Mouse (Mus musculus) lung, postnatal 25 days (tissue): ENCODE data around the gene Olfr12.

ENCODE experiments used
- DNase-seq: peaks from one replicate; pipeline ENCODE4 v3.0.0; 2022; ENCODE audit warnings: low spot score

Olfr12 gene

DNA sequence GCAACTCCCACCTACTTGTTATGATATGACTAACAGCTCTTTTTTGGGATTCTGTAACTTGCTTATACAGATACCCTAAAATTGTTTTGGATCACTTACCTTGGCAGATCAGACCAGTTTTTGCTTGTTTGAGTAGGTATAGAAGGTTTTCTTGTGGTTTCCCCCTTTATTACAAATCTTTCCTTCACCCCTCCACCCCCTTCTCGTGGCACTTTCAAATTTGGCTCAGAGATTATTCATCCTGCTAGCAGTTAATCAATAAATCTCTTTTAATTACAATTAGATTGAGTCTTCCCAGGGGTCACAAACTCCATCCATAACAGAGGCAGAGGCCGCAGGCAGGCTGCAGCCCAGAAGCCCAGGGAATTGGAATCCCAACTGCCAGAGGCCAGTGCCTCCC is at the start of gene Olfr12:
Gene Olfr12, plus strand, starts transcription at position 301 of the 400 bp plus-strand sequence.
- no peak for DNase-seq

DNA sequence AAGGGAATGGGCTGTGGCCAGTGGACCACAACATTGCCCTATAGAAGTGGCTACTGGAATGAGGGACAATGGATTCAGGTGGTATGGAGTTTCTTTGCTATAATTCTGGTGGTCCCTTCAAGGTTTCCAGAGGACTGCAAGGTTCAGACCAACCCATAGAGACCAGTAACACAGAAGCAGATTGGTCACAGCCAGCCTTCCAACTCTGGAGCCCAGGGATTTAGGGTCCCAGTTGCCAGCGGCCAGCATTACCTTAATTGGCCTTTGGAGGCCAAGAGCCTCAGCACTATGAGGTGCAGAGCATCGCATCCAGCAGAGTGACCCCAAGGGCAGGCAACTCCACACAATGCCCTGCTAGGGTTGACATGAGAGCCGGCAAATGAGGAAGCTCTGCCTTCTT is 46.6 kb upstream of the Olfr12 start, which contains the start of gene Olfr1413:
Gene Olfr1413, plus strand, starts transcription at position 301 of the 400 bp plus-strand sequence.
- no peak for DNase-seq

DNA sequence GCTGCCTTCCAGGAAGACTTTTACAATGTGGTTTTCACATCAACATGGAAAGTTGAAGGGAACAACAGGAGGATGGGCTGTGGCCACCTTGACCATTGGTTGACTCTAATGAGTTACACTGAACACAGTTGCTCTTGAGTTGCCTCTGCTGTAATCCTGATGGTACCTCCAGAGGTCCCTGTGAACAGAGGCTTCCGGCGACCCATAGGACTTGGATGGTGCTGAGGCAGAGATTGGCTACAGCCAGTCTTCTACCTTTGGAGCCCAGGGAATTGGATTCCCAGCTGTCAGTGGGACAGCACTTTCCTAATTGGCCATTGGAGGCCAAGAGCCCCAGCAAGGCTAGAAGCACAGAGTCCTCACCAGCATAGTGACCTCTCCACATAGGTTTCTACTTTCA is 32.1 kb upstream of the Olfr12 start, which contains the start of gene Olfr1412:
Gene Olfr1412, plus strand, starts transcription at position 301 of the 400 bp plus-strand sequence.
- no peak for DNase-seq

DNA sequence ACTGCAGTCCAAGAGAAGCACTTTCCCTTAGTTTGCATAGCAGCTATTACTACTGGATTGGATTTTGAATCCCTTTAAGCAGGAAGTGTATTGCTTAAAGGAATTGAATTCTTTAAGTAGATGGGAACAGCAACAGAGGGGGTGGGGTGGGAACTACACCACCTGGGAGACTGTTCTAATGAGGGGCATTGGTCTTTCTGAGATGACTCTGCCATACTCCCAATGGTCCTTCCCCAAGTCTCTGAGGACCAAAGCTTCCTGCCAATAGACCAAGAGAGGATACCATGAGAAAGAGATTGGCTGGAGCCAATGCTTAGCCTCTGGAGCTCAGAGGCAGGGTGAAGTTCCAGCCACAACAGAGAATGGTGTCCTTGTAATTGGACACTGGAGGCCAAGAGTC is 23.5 kb upstream of the Olfr12 start, which contains the start of gene Olfr1411:
Gene Olfr1411, plus strand, starts transcription at position 301 of the 400 bp plus-strand sequence.
- no peak for DNase-seq

DNA sequence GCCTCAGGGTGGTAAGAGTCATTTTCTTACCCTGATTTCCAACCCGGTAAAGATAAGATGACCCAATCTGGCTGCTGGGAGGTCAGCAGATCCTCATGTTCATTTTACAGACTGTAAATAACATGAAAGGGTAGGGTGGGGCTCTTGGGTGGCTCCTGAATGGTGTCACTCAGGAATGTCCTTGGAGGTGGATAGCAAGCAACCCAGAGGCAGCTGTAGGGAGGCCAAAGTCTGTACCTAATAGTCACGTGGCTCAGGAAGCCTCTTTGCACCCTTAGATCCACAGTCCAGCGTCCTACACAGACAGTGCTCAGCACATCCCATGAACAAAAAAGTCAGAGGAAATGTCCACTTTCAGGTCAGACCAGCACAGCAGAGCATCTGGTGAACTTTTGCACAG is 21.6 kb upstream of the Olfr12 start:
- DNase-seq, result no peak

DNA sequence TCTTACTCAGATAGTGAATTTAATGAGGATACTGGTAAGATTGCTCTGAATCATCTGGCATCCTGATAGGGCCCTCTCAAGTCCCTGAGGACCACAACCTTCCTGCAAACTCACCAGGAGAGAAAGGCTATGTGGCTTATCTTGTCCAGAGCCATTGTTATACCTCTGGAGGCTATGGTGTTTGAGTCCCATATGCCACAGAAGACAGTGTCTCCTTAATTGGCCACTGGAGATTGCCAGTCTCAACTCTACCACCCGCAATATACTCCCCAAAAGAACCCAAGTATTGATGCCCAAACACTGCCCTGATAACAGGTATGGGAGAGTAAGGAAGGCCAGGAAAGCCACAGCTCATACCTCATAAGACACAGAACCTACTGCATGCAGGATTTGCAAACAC is 12.1 kb upstream of the Olfr12 start, which contains the start of gene Olfr1410:
Gene Olfr1410, plus strand, starts transcription at position 301 of the 400 bp plus-strand sequence.
- DNase-seq, result no peak

DNA sequence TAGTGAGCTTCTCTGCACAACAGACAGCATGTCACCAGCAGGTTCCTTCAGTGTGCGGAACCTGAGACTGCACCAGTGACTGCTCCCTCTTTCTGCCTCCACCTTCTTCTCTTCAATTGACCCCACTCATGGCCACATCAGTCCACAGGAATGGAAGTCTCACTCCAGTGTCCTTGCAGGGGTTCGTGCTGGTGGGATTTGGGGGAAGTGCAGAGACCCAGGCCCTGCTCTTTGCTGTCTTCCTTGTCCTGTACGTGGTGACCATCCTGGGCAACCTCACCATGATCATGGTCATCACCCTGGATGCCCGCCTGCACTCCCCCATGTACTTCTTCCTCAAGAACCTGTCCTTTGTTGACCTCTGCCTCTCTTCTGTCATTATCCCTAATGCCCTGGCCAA is 9.9 kb upstream of the Olfr12 start:
- no peak for DNase-seq

DNA sequence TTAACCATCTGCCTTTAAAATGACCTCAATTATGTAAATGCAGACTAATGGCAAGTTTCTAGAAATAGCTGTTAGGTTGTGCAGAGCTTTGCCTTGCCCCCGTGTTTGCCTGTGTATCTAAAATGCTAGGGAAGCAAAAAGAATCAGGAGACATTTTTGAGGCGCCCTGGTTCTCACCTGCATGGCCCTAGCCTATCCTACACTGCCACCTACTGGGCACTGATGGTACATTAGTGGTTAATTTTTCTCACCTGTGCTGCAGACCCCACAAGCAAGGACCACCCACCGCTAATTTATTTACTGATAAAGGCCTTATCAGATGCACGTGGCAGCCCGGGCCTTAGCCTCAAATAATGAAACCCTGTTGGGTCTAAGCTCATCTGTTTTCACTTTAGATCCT is 6.6 kb upstream of the Olfr12 start:
- peak; percentile 18 for DNase-seq

DNA sequence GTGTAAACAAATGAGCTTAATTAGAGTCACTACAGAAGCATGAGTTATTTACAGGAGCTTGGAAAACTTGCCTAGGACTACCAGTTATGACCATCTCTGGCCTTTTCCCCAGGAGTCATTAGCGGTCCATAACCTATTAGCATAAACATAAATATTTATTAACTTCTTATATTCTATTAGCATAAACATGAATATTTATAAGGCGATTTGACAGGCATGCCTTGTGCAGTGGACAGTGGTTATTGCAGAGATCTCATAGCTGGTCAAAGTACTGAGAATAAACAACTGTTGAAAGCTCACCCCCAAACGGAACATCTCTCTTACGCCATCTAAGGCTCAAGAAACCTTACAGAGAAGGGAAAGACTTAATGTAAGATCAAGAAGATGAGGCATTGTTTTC is 4.4 kb upstream of the Olfr12 start:
- no peak for DNase-seq

DNA sequence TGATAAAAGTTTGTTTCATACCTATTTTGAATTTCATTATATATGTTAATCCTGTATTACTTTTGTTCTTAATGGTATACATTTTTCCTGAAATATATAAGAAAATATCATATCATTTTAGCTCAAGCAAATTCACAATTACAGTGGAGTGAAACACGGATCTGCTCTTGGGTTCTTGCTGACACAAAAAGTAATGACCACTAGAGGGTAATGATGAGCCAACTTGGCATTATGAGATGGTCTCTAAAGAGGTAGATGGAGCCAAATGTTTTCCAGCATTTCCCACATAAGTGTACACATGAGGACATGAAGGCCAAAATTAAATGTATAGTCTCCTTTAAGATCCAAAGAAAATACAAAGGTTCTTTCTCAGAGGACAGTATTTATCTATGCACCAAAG is 3.1 kb upstream of the Olfr12 start:
- DNase-seq, result peak; percentile 14

DNA sequence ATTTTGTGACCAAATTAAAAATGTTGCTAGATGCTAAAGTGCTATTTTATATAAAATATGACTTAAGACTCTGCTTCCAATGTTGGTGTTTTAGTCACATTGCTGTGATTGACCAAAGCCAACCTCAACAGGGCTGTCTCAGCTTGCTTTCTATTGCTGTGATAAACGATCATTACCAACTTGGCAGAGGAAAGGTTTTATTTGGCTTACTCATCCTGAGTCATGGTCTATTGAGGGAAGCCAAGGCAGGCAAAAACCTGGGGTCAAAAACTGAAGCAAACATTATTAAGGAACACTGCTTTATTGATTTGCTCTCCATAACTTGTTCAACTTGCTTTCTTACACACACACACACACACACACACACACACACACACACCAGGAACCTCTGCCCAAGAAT is 1.5 kb upstream of the Olfr12 start:
- no peak for DNase-seq

DNA sequence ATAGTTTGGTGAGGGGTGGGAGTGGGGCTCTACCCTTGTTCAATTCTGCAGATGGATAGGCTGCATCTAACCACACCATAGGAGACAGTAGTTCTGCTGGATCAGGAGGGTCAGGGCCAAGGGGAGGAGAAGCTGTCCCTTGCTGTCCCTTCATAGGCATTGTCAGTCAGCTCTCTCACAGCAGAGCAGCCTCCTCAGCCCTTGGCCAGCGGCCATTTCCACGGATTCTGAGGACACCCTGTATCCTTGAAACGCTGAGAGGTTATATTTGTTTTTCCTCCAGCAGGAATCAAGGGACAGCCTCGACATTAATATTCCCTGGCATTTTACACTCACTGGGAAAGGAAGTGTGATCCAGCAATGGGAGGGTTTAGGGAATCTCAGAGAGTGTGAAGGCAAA is 772 bp downstream of the Olfr12 start:
- no peak for DNase-seq

DNA sequence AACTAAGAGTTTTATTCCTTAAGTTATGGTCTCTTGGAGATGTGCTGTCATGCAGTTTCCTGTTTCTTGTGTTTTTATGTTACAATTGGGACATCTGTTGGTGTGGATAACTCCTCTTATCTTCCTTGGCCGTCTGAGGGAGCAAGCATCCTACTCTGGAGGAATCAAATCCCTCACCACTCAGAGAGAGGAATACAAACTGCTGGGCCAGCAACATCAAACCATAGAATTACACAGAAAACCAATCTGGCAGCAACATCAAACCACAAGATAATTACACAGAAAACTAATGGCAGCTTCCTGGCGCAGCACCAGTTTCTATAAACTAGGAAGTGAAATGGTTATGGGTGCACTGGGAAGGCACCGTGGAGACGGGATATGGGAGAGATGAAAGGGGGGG is 10.6 kb downstream of the Olfr12 start:
- no peak for DNase-seq

DNA sequence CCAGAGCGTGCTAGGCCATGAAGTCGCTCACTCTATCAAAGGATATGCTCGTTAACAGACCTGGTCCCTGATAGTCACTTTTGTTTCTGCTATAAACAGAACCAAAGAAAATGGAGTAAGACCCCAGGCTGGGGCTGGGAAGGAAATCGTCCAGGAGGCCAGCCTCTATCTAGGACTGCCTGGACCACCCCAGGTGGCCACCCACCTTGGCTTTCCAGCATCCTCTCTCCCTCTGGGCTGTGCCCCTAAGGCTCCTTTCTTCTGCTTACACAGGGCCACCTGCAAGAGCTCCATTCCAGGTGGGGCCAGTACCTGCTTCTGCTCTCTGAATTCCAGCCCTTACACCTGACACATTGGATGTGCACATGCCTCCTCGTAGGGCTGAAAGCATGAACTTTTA is 14.6 kb downstream of the Olfr12 start:
- DNase-seq, result no peak

DNA sequence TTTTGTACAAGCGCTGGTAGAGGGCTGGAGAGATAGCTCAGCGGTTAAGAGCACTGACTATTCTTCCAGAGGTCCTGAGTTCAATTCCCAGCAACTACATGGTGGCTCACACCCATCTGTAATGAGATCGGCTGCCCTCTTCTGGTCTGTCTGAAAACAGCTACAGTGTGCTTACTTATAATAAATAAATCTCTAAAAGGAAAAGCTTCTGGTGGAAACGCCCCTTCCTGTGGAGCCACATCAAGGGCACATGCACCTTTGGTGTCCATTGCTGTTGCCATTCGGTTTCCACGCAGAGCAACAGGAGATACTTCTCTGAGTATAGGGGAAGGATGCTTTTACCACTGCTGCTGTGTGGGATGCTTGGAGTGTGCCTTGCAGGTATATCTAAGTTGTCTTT is 15.4 kb downstream of the Olfr12 start:
- DNase-seq, result no peak

DNA sequence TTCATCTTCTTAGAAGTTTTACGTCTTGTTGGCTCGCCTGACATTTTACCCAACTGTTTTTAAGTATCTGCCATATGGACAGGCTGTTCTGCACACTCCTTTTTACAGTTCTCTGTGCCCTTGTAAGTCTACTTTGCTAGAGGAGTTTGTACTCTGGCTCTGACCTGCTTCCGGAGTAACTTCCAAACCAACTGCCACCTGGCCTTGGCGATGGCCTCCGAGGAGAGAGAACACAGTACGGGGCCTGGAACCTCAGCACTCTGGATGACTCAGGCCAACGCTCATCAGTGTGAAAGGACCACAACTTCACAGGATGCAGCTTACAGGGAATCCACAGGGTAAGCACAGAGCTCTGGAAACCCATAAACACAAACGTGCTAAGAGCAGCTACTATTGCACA is 16.1 kb downstream of the Olfr12 start:
- DNase-seq, result no peak

DNA sequence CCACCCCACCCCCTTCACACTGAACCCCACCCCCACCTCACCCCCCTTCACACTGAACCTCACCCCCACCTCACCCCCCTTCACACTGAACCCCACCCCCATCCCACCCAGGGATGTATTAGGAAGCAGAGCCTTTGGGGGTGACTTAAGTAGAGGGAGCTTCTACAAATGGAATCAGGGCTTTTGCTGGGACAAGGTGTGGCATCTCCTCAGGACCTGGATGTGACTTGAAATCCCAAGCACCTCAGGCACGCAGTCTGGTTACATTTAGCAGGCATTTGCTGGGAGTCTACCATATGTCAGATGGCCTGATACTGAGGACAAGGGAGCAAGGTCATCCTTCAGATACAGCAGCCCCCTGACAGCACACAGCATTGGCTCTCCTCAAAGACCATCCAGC is 17.0 kb downstream of the Olfr12 start:
- no peak for DNase-seq

DNA sequence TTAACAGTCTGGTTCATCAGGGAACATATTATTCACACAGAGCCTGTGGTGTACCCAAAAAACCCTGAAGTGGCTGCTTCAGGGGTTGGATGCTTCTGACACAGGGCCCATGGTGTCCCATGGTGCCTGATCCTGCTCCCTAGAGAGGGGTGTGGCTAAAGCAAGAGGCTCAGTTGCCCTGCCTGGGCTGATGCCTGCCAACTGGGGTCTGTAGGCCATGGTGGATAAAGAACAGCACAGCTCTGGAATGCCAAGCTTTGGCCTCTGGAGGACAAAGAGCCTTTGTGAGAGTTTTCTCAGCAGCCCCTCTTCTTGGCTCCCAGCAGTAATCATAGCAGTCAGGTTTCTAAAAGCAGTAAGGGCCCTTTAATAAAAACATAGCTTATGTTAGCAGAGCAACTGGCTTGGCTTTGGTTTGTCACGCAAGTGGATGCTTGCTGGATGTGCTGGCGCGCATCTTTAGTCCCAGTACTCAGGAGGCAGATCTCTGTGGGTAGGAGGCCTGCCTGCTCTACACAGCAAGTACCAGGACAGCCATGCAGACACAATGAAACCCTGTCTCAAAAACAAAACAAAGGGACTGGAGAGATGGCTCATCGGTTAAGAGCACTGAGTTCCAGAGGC is 17.5 kb downstream of the Olfr12 start:
- DNase-seq, result no peak

DNA sequence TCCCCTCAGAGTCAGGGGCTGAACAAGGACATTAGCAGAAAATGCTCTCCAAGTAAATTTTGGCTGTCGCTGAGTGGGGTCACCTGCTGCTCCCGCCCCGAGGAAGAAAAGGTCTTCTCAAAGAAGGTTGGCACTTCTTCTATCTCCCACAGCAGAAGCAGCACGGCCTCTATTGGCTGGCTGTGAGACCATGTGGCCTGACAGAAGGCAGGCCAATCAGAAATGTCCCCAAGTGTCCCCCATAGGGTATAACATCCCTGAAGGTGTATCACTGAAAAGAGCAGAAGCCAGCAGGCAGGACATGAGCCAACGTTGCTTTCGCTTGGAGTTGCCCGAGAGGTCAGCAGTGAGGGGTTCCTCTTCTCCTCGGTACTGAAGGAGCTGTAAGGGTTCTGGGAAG is 18.4 kb downstream of the Olfr12 start:
- no peak for DNase-seq

DNA sequence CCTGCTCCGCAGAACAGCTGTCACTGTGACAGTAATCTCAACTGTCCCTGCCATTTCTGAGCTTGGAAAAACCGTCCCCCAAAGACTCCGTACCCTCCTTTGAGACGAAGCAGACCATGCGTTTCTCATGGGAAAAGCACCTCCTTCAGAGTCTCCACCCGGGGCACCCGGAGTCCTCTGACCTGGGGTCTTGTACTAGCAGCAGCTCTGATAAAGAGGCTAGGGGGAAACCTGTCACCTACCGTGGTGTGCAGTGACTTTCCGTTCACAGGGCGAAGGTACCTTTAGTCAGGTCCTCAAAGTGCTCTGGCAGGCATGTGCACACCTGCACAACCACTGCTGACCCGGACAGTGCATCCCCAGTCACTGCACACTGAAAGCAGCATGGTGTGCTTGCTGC is 19.1 kb downstream of the Olfr12 start:
- no peak for DNase-seq

DNA sequence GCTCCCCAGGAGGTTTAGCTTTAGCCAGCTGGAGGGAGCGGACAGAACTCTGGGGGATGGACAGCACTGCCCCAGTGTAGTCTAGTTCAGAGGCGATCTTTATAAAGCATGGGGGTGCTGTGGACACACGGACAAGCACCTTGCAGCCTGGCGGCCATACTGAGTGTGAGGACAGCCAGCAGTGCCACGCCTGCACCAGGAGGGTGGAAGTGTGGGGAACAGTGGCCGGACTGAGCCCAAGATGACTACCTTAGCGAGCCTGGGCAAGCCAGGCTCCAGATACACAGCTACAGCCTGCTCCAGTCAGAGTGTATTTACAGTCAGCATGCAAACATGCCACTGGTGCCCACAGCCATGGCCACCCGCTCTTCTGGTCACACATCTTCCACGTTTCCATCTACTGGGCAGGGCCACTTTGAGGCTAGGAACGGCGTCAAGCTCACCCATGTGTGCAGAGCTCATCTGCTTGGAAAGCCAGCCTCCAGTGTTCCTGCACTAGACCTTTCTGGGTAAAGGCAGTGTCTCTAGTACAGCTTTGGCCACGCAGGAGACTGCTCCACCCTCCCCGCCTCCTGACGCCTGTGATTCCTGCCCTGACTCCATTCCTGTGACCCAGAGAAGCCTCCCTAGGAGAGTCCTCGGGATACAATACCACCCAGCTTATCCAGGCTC is 20.0 kb downstream of the Olfr12 start:
- DNase-seq, result no peak

DNA sequence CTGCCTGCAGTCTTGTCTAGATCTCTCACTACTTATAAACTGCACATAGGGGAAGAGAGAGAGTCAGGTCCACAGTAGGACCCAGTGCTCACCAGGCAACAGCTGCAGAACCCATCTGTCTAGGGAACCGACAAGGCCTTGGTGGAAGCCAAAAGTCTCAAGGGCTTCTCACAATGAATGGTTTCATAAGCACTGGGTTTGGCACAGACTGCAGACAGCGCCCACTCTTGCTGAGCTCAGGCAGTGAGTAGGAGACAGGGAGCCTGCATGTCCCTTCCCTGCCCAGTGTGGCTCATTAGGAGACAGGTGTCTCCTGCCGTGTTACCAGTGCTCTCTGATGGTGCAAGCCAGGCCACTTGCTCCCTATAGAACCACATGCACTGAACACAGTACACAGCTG is 20.6 kb downstream of the Olfr12 start:
- DNase-seq, result no peak

DNA sequence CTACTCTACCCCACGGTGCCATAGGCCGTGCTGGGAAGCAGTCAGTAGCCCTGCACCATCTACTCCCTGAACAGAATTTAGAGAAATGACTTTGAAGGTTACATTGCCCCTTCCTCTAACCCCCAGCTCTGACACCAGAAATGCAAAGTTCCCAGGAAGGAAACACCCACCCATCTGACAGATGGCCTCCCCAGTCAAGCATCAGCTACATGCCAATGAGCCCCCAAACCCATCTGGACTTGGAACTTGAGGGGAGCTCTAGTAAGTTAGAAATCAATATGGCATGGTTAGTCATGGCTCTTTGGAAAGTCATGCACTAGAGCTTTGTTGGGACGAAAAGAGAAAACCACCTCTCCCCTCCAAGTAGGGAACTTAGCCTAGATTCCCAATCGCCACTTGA is 21.1 kb downstream of the Olfr12 start:
- DNase-seq, result no peak

DNA sequence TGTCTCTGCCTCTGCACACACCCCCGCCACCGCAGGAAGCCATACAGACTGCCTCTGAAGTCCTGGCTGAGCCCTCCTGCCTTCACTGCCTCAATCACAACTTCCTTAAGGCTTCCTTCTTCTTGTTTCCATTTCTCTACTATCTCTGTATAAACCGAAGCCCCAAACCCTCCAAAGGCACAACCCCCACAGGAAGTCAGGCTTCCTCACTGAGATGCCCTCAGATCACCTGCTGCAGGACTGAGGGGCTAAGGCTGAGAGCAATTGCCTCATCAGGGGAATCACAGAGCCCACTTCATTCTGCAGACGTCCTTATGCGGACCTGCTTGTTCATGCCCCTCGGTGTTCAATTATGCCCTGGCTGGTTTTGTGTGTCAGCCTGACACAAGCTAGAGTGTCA is 22.8 kb downstream of the Olfr12 start:
- no peak for DNase-seq
